Mouse (Mus musculus) layer of hippocampus, adult 11-12 months (tissue): ENCODE measurements at regions not wholly inside any gene's neighbourhood (a gene's known extent, or its start where the extent isn't known, plus 50 kb on each side); places are given as distances from the start of the nearest gene placed in this dataset.
A peak's percentile ranks its signal among the peaks of the same experiment; 100 is the strongest.
"Not testable (repeated sequence)": the region's sequence is repeated elsewhere in the genome, so short reads cannot be mapped to it uniquely, and the experiment has no call there.

Experiments used
- DNase-seq: peaks from one replicate; pipeline ENCODE4 v3.0.0; 2022; ENCODE audit warnings: low spot score

DNA sequence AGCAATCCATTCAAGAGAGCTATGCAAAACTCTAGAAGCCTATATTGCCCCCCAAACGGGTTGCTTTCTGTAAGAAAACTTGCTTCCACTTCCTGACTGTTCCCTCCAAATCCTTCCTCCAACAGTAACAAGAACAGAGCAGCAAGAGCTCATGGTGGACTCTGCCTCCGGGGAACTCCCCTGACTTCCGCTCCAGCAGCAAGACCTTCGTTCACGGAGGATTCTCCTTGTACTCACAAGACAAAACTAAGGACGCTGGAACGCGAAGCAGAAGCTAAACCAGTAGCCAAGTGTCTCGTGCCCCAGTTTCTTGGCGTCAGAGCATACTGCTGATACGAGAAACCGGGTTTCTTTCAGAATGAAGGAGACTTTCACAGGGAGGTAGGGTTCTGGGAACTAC, 50.7 kb downstream of the H2al2a start:
- no peak for DNase-seq

DNA sequence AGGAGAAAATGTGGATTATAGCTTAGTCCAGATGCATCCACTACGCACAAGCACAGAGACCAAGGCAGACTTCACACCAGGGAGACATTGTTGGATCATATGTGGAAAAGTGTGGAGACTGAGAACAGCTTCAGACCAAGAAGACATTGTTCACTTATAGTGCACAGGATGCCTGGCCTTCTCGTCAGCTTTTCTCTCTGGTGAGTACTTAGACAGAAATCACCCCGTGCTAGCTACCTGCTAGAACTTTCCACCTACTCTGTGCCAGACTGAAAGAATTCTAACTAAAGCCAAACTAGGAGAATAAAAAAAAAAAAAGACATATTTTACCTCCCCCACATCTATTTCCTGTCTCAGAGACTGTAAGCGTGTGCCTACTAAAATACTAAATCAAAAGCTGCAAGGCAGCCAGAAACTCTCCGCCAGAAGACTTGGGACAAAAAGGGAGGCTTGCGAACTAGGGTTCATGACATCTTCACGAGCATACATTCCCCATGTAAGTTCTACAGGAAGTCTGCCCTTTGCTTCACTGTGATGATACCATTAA, 51.3 kb downstream of the H2al2a start:
- no peak for DNase-seq

DNA sequence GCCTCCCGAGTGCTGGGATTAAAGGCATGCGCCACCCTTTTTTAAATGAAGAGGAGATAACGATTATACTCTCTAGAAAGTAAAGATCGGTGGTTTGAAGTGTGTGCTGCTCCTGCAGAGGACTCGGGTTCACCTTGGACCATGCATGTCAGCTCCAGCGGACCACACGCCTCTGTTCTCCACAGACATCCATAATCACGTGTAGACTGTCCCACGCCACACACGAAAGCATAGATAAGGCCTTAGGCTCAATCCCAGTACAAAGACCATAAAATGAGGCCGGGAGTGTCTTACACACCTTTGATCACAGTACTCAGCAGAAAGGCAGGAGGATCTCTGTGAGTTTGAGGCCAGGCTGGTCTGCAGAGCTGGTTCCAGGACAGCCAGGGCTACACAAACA, 53.3 kb downstream of the H2al2a start:
- no peak for DNase-seq

DNA sequence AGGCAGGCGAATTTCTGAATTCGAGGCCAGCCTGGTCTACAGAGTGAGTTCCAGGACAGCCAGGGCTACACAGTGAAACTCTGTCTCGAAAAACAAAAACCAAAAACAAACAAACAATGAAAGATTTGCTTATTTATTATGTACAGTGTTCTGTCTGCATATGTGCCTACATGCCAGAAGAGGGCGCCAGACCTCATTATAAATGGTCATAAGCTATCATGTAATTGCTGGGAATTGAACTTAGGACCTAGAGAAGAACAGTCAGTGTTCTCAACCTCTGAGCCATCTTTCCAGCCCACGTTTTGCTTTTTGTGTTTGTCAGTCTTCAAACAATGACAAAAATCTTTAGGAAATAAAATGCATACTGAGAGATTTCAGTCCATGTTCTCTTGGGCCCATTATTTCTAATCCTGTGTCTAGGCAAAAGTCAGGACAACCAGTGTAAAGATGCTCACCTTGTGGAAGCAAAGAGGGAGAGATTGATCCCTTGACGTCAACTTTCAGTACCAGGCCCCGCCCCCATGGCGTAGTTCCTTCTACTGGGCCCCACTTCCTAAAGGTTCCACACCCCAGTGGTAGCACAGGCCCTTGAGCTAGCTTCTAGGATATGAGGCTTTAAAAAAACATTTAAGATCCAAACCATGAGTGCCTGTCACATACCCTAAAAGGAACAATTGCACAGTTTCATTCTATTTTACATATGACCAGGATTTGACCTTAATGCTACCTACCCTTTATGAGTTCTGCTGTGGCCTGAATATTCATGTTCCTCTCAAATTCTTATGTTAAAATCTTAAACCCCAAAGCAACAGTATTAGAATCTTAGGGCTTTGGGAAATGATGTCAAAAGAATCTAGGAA, 54.0 kb downstream of the H2al2a start:
- no peak for DNase-seq

DNA sequence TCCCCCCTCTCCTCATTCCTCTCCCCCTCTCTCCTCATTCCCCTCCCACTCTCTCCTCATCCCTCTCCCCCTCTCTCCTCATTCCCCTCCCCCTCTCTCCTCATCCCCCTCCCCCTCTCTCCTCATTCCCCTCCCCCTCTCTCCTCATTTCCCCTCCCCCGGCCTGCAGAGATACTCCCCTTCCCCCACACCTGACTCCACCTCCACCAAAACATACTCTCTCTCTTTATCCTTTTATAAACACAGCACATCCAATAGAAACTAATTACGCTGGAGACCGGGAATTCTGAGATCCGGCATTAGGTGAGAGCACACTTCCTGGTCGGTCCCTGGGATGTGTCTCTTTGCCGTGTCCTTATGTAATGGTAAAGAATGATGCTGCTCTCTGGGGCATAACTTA, 54.8 kb downstream of the H2al2a start:
- no peak for DNase-seq

DNA sequence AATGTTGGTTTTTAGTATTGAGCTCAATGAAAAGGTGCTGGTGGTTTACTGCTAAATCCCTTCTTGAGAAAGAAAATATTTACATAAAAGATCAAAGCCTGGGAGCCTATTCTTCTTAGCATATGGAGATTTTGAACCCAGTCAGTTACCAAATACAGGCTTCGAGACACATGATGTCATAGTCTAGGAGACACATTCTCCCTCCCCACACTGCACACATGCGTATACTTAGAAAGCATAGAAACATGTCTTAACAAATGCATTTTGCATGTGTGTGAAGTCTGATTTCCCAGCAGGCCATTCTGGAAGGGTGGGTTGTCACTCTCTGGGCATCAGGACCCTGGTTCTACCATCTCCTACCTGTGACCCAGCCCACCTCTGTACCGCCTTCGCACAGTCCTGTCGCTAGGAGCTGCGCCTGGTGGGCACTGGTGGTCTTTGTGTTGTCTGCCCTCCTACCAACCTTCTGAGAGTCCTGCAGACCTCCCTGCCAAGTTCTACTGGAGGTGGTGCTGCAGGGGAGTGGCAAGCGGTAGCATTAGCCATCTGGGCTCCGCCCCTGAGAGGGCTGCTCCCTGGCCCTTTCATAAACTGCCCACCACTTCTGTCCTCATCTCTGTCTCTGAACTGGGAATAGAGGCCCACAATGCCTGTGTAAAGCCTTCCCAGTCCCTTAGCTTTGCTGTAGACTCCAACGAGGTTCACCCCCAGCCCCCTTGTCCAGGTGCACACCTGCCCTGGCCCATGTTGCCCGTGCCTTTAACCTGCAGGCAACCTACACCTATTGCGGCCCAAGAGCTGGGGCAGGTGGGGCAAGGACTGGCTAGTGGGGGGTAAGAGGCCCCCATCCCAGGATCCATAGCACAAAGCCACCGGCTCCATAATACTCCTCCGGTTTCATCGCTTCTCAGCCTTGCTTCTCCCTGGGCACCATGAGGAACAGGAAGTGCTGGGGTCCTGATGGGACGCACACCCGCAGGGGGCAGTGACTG, 56.6 kb downstream of the H2al2a start:
- DNase-seq = not testable (repeated sequence)

DNA sequence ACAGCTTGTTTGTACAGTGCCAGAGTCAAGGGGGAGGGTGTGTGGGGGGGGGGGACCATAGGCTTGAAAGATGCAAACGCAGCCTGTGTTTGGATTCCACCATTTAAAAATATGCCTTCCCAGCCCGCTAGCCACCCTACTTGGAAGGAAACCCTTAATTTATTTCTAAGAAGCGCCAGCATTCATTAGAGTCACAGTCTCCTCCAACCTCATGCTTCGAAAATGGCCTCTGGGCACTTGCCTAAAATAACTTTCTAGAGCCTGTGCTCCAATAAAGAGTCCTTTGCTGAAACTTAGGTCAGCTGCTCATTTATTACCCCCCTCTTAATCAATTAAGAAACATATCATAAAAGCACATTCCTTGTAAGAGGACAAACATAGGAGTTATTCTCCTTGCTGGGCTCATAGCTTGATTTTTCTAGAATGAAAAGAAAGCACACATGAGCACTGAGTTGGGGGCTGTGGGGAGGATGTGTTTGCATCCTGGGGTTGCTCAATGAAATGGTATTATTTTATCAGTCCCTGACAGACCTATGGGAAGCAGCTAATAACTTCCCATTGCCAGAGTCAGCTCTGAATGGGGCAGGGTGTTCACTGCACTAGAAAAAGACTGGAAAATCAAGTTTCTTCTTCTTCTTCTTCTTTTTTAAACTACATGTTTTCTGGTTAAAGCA, 57.4 kb downstream of the H2al2a start:
- no peak for DNase-seq

DNA sequence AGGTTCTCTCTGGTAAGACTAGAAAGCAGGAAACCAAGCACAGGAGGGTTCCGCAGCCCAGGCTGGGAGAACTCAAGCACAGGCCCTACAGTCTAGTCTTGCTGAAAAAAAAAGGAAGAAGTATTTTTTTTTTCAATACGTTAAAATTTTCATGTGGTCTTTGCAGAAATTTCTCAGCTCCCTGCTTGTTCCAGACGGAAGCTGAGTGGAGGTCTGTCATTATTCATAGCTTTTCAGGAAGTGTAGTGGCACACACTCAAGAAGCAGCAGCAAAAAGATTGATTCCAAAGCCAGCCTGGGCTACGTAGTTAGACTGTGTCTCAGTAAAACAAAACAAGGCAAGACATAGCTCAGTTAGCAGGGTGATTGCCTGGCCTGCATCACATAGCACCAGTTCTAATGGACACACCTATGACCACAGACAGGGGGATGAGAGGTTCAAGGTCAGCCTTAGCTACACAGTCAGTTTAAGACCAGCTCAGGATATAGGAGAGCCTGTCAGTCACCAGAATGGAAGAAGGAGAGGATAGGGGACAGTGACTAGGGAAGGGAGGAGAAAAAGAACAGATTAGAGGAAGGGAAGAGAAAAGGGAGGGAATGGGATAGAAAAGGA, 60.1 kb downstream of the H2al2a start:
- DNase-seq = no peak

DNA sequence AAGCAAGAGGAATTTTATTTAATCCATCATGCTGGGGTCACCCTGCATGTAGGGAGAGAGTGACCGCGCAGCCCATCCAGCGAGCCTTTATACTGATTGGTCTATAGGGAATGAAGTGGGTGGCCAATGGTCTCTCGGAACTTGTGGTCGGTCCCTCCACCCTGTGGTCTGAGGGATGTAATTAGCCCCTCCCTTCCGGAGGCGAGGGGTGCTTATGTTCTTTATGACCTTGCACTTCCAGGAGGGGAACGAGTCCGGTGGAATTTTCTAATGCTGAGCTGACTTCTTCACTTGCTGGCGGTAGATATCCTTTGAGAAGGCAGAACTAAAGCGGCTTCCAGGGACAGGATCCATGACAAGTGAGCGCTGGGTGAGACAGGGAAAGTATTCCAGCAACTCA, 60.8 kb downstream of the H2al2a start:
- no peak for DNase-seq

DNA sequence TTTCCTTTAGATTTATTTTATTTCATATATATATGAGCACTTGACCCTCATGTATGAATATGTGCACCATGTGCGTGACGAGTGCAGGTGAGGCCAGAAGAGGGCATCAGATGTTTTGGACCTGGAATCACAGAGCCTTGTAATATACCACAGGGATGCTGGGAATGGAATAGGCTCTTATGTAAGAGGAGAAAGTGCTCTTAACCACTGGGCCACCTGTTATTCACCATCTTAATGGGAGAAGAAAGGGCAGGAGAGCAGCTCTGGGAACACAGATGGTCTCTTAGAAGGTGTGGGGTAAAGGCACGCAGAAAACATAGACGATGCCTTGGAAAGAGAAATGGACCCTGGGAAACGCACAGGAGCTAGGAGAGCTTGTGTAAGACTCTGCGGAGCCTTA, 61.3 kb downstream of the H2al2a start:
- DNase-seq = no peak

DNA sequence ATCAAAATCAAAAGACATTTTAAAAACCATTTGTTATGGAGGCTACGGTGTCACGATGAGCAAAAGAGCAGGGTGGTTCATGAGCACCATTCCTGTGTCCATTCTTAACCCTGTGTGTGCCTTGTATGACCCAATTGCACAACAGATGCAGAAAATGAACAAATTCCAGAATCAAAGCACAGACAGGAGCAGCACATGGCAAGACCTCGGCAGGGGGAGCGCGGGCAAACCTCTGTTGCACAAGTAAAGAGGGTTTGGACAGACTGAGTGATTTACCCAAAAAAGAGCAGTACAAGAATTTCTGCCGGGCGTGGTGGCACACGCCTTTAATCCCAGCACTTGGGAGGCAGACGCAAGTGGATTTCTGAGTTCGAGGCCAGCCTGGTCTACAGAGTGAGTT, 62.1 kb downstream of the H2al2a start:
- no peak for DNase-seq

DNA sequence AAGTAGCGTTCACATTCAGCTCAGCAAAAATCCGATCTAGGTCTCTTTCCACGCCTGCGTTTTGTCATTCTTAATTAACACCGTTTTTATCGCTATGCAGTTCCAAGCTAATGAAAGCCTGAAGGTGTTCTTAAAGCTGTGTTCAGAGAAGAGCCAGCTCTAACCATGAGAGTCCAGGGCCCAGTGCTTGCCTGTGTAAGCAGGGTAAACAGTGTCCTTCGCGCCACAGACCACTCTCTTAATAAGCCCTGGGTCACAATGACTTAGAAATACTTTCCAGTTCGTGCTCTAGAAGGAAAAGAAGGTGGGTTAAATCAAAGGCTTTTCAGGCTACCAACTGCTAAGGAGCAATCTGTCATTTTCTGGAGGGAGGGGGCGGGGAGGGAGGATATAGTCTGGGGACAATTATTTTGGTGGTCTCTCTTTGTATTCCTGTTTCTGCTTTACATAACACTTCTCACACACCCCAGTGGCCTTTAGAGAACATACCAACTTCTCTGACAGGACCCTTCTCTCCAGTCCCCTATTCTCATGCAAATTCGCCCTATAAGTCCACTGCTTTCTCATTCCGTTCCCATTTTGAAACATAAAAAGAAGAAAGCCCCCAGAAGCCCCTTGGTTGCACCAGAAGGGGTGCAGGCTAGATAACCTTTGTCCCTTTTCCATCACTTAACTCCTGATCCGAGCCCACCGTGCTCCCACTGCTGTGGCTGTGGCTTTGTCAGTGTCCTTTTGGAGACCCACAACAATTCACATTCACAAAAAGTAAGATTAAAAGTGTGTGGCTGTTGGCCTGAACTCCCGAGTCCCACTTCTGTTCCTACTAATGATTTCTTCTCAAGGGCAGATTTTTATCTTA, 63.6 kb downstream of the H2al2a start:
- no peak for DNase-seq

DNA sequence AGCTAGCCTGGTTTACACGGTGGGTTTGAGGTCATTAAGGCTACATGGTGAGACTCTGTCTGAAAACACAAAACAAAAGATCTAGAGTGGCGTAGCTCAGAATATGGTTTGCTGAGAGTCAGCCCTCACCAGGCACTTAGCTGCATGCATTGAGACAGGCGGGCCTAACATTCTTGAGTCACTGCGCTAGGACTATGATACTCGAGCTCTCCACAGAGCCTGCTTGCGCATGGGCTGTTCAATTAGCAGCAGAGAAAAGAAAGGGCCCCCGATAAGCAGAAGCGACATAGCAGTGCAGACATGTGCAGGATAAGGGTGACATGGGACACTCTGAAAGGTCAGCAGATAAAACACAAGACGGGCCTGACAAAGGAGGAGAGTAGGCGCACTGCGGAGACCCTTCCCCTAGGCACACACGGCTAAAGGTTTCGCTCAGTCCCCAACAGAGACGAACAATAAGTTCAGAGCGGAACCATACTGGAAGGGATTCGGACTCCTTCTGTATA, 64.3 kb downstream of the H2al2a start:
- DNase-seq = no peak

DNA sequence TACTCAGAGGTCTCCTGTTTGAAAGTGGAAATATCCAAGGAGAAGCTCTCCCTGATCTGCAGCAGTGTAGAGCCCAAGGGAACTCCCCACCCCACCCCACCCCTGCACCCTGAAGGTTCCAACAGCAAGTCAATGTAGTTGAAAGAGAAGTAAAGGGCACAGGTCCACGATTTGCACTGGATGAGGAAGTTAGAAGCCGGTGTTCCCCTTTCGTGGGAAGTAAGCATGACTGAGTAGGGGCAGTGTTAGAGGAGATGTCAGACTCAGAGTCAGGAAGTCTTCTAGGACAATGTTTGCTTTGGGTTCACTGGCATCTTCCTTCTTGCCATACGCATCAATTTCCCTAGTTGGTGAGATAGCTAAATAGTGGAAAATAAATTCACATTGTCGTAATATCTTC, 64.9 kb downstream of the H2al2a start:
- no peak for DNase-seq

DNA sequence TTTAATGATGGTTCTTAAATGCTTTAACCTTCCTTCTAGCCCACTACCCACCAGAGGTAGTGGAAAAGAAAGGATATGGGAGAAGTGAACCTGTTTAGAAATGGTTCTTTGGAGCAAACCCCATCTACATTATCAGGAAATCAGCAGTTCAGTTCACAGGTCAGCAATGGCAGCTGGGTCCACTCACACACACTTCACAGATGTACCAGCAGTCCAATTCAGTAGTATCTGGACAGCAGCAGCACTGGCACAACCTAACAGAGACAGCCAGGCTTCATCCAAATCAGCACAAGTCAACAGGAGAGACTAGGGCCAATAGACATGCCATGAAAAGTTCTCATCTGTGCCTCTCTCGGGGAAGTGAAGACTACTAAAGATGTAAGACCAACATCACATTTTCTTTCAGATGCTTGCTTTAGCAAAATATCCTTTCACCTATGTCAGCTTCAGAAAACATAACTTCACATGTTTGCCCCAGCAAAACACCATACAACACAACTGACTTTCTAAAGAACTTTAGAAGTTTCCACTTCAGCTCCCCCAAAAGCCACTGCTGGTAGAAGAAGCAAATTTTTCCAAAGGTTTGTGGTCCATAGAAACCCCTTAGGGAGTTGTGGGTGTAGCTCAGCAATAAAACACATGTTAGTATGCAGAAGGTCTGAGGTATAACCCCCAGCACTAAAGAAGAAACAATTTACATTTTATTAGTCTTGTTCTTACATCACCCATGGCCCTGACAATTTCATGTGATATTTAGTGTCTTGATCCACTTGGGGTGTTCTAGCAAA, 77.7 kb downstream of the H2al2a start:
- no peak for DNase-seq

DNA sequence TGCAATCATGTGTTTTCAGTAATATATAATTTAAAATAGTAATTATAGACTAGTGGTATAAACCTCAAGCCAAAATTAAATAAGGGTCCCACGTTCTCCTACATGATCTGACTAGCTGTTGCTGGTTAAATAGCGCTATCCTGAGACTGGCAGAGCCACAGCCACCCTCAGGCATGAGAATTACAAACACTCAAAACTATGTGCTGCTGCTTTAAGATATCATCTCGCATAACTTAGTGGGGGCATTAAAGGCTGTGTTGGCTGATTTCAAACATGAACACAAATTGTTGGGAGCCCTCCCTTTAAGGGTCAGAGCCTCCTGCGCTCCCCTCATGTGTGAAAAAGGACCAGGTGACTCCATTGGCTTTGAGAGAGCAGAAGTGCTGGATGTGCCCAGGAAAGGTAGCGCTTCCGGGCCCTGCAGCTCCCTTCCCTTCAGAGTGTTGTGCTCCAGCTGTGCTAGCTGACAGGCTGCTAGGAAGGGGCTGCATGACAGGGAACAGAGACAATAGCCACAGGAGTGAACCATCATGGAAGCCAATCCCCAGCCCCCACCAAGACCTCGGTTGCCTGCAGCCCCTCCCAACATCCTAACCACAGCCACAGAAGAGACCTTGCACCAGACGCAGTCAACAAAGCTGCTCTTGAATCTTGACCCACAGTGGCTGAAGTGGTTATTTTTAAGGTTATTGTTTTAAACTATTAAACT, 79.4 kb downstream of the H2al2a start:
- no peak for DNase-seq

DNA sequence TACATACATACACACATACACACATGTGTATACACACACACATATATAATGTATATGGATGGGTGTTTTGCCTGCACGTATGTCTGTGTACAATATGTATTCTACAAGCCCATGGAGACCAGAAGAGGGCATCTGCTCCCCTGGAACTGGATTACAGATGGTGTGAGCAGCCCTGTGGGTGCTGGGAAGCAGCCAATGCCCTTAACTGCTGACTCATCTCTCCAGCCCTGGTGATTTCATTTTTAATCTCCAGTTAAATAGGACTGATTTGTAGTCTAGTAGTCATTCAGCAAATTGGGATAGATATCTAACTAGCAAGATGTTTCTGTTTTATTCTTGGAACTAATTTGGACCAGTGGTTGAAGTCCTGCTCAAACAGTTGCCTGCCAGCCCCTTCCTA, 94.1 kb downstream of the H2al2a start:
- DNase-seq = peak; percentile 10

DNA sequence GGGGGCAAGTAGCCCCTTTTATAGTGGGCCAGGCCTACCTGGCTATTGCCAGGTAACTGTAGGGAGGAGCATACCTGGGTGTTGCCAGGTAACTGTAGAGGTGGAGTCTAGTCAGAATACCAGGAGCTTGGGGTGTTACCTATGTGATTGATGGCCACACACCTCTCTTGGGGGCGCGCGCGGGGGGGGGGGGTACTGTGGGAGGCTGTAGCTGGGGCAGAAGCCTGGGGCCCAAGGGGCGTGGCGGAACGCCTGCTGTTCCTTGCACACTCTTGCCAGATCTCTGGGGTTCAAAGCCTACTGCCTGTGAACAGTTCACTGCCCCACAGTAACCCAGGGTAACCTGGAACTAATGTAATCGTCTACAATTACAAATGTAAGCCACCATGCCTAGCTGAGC, 96.6 kb downstream of the H2al2a start:
- DNase-seq = no peak

DNA sequence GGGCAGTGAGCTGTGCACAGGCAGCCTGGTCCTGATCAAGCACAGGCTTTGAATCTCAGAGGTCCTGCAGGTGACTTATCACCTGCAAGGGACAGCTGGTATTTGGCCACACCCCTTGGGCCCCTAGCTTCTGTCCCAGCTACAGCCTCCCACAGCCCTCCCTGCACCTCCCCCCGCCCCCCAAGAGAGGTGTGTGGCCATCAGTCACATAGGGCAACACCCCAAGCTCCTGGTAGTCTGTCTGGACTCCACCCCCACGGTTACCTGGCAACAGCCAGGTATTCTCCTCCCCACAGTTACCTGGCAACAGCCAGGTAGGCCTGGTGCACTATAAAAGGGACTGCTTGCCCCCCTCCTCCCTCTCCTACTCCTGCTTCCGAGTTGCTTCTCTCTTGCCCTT, 98.0 kb downstream of the H2al2a start:
- no peak for DNase-seq
